Mouse (Mus musculus) lung, embryonic 15.5 days (tissue): ENCODE measurements around the gene Mthfd1. TPM values are rescaled to one million over a fixed set of nuclear protein-coding genes. Genes with fewer than 3 reads are reported as not detected.

Source experiments
- ATAC-seq: fragments of 200-750 bp; cut with Nextera tagmentation; 2 replicates; pipeline ENCODE4 v1.8.0; 2017; ENCODE audit warnings: moderate number of reproducible peaks, borderline replicate concordance; ENCODE audit not compliant: low FRiP score, low TSS enrichment; ENCODE audit errors: extremely low read depth
- H3K27ac ChIP-seq: fragments of 300-500 bp; sonication (generic); 2 replicates; pipeline ENCODE4 v1.5.1; 2015; ENCODE audit warnings: moderate library complexity, mild to moderate bottlenecking, inconsistent platforms
- H3K27me3 ChIP-seq: fragments of 300-500 bp; sonication (generic); 2 replicates; pipeline ENCODE4 v1.6.1; 2015; ENCODE audit warnings: inconsistent platforms
- H3K36me3 ChIP-seq: fragments of 300-500 bp; sonication (generic); 2 replicates; pipeline ENCODE4 v1.6.1; 2015; ENCODE audit warnings: inconsistent platforms
- H3K4me1 ChIP-seq: fragments of 300-500 bp; sonication (generic); 2 replicates; pipeline ENCODE4 v1.6.1; 2015; ENCODE audit warnings: inconsistent platforms
- H3K4me2 ChIP-seq: fragments of 300-500 bp; sonication (generic); 2 replicates; pipeline ENCODE4 v1.6.1; 2015; ENCODE audit warnings: inconsistent platforms, mild to moderate bottlenecking, moderate library complexity
- H3K4me3 ChIP-seq: fragments of 300-500 bp; sonication (generic); 2 replicates; pipeline ENCODE4 v1.5.1; 2015; ENCODE audit warnings: mild to moderate bottlenecking, inconsistent platforms
- H3K9ac ChIP-seq: fragments of 300-500 bp; sonication (generic); 2 replicates; pipeline ENCODE4 v1.6.1; 2015; ENCODE audit warnings: inconsistent platforms
- H3K9me3 ChIP-seq: fragments of 300-500 bp; sonication (generic); 2 replicates; pipeline ENCODE4 v1.6.1; 2016; ENCODE audit warnings: inconsistent platforms
- WGBS: fragments of 180-500 bp; shearing (Covaris S2); methylation state at CpG from one replicate; pipeline ENCODE4 v1.1.7; 2015; 5-methylcytosine and 5-hydroxymethylcytosine counted together
- polyA plus RNA-seq: library from polyadenylated mRNA; unstranded; fragments of >200 nt; fragmentation: Nextera tagmentation; extraction: Ambion mirVana; gene quantifications from 2 replicates; pipeline ENCODE4 v1.2.1, GENCODE M21; 2015

Gene Mthfd1
- polyA plus RNA-seq, 1 experiment from 2014 or later, result 99.8 TPM

DNA sequence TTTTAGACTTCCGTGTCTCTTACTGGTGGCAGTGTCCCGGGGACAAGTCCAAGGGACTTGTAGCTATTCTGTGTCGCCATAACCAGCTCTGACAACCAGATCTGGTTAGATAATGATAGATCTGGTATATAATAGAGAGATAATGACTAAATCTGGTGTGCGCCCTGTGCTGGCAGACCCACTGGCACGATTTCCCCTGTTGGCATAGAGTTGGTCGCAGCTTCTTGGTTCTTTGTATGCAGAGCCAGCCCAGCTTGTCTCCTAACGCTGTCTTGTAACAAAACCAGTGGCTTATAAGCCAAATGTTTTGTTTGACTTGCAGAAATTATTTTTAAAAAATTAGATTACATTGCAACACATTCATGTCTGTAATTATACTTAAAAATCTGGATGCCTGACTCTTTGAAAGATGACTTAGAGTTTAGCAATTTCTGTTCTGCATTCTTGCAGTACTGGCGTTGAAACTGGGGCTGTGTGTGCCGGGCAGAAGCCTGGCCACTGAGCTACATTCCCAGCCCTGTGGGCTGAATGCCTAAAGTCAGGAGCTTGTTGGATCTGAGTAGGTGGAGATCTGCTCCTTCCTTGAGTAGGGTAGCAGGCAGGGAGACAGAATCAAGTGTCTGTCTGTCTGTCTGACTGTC, 9.3 kb downstream of the Mthfd1 start:
- H3K27ac ChIP-seq, result no peak overlapping the region
- H3K36me3 ChIP-seq, result peaks cover 6% of the 10 kb centered on the region
- no peak overlapping the region for H3K4me3 ChIP-seq
- no peak overlapping the region for H3K4me2 ChIP-seq
- no peak overlapping the region for H3K9ac ChIP-seq
- WGBS, result 77% methylated on average over 9 of the region's 9 CpGs
- H3K27me3 ChIP-seq, result no peaks in the 10 kb centered on the region
- no peaks in the 10 kb centered on the region for H3K9me3 ChIP-seq
- no peak for ATAC-seq
- no peaks in the 10 kb centered on the region for H3K4me1 ChIP-seq

DNA sequence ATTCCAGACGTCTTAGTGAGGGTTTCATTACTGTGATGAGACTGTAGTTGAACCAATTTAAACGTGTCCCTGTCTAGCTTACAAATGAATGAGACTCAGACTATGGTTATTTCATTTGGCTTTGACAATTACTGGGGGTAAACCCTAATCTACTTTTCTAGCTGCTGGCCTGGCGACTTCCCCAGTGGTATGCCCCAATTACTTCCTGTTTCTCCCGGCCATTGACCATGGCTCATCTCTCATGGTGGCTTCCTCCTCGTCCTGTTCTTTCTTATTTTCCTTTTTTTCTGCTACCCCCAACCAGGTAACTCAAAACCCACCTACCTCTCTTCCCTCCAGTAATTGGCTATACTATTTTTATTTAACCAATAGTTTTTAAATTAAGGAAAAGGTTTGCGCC, 9.9 kb downstream of the Mthfd1 start:
- no peak overlapping the region for H3K27ac ChIP-seq
- no peak for ATAC-seq
- H3K4me3 ChIP-seq, result no peak overlapping the region
- peaks cover 6% of the 10 kb centered on the region for H3K36me3 ChIP-seq
- H3K4me1 ChIP-seq, result no peaks in the 10 kb centered on the region
- H3K27me3 ChIP-seq, result no peaks in the 10 kb centered on the region
- H3K9me3 ChIP-seq, result no peaks in the 10 kb centered on the region
- WGBS, result 67% methylated on average over 6 of the region's 6 CpGs
- no peak overlapping the region for H3K4me2 ChIP-seq
- no peak overlapping the region for H3K9ac ChIP-seq

DNA sequence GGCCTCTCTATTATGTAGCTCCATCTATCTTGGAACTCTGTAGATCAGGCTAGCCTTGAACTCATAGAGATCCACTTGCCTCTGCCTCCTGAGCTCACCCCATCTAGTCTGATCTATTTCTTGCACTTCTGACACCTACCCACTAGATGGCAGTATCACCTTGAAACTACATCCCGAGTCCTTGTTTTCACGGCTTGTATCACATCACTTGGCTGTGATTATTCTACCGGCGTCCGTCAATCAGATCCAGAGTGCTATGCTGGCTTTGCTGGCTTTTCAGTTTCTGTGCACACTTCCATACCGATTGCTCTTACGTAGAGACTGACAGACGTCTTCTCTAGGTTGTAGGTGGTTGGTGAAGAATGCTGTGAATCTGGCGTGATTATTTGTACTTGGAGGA, 11.8 kb downstream of the Mthfd1 start:
- Histone ChIP-seq H3K9ac (no peak overlapping the region), H3K4me2 (no peak overlapping the region), H3K27me3 (no peaks in the 10 kb centered on the region), H3K36me3 (peaks cover 10% of the 10 kb centered on the region), H3K27ac (no peak overlapping the region), H3K4me1 (no peaks in the 10 kb centered on the region), H3K4me3 (no peak overlapping the region), H3K9me3 (no peaks in the 10 kb centered on the region)
- 0 out of 2 replicates have a peak, but pooled peaks have one; percentile 46 for ATAC-seq
- WGBS, result 69% methylated on average over 9 of the region's 9 CpGs

DNA sequence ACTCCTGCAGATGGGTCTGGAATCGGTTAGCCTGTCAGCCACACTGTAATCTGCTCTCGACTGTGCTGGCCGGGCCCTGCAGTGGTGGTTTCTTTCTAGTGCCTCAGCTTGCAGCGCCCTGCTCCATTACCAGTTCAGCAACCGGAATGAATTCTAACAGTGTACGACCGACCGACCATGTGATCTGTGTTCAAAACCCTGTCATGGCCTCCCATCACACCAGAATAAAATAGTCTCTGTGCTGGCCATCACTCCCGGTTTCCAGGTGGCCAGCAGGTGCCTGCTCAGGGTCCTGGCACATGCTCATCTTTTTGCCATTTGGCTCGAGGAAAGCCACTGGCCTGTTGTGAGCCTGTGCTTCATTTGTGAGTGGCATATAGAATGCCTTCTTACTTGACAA, 13.6 kb downstream of the Mthfd1 start:
- H3K9me3 ChIP-seq, result no peaks in the 10 kb centered on the region
- no peaks in the 10 kb centered on the region for H3K27me3 ChIP-seq
- H3K27ac ChIP-seq, result no peak overlapping the region
- no peak overlapping the region for H3K9ac ChIP-seq
- H3K4me2 ChIP-seq, result no peak overlapping the region
- no peaks in the 10 kb centered on the region for H3K4me1 ChIP-seq
- H3K4me3 ChIP-seq, result no peak overlapping the region
- no peak for ATAC-seq
- peaks cover 12% of the 10 kb centered on the region for H3K36me3 ChIP-seq
- 81% methylated on average over 10 of the region's 10 CpGs for WGBS

DNA sequence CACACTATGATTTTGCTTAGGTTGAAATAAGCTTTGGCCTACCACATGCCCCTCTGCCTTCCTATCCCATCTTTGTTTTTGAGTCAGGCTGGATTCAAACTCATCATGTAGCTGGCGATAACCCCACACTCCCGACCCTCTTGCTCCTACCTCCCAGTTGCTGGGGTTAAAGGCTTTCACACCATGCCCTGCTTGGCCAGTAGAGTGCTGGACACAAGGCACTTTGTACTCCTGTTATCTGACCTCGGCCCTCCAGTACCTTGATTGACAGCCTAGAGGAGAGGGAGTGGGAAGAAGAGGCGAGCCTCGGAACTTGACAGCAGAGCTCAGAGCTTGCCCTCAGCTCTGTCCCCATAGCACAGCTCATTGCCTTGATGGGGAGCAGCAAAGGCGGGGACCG, 14.1 kb downstream of the Mthfd1 start:
- Histone ChIP-seq H3K9me3 (no peaks in the 10 kb centered on the region), H3K4me1 (no peaks in the 10 kb centered on the region), H3K36me3 (peaks cover 14% of the 10 kb centered on the region), H3K9ac (no peak overlapping the region), H3K27ac (no peak overlapping the region), H3K4me3 (no peak overlapping the region), H3K27me3 (no peaks in the 10 kb centered on the region), H3K4me2 (no peak overlapping the region)
- WGBS, result 64% methylated on average over 7 of the region's 7 CpGs
- ATAC-seq, result no peak

DNA sequence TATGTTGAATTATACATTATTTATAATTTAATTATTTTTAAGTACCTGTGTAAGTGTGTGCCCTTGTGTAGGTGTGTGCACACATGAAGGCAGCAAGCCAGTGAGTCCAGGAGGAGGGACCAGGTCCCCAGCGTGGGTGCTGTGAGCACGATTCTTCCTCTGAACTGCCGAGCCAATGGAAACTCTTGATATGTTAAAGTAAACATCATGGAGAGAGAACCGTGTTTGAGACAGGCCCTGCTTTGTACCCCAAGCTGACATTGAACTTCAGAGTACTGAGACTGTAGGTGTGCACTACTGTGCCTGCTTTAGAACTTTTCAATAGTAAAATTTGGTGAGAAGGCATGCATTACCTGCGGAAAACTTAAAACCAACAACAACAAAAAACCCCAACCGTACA, 16.4 kb downstream of the Mthfd1 start:
- Histone ChIP-seq H3K9ac (no peak overlapping the region), H3K27ac (no peak overlapping the region), H3K27me3 (no peaks in the 10 kb centered on the region), H3K4me1 (no peaks in the 10 kb centered on the region), H3K9me3 (no peaks in the 10 kb centered on the region), H3K4me3 (no peak overlapping the region), H3K36me3 (peaks cover 10% of the 10 kb centered on the region; the same call in 1 of the 2 replicates), H3K4me2 (no peak overlapping the region)
- WGBS, result 52% methylated on average over 6 of the region's 6 CpGs
- 0 out of 2 replicates have a peak, but pooled peaks have one; percentile 23 for ATAC-seq

DNA sequence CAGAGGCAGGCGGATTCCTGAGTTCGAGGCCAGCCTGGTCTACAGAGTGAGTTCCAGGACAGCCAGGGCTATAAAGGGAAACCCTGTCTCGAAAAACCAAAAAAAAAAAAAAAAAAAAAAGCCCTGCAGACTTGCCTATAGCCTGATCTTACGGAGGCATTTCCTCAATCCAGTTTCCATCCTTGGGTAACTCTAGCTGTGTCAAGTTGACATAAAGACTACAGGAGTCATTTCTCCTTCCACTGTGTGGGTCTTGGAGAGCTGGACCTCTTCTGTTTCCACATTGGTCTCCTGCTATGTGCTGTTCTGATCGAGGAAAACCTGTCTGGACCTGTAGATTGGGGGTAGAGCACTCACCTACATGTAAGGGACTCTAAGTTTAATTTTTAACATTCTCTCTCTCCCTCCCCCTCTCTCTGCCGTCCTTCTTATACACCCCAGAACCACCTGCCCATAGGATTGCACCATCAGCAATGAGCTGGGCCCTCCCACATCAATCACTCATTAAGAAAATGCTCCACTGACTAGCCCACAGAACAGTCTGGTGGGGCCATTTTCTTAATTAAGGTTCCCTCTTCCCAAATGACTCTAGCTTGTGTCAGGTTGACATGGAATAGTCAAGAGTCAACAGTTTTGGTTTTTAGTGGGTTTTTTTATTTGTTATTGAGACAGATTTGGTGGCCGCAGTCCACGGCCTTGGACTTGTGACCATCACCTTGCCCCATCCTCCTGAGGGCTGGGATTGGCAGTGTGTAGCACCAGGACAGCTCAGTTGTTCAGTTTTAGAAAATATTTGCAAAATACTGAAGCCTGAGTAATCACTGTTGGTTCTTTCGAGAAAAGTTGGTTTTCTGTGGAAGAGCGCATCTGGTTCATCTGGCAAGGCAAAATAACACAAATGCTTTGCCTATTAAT, 17.8 kb downstream of the Mthfd1 start:
- H3K4me3 ChIP-seq, result no peak overlapping the region
- H3K4me2 ChIP-seq, result no peak overlapping the region
- no peak for ATAC-seq
- H3K9ac ChIP-seq, result no peak overlapping the region
- H3K9me3 ChIP-seq, result no peaks in the 10 kb centered on the region
- H3K27ac ChIP-seq, result no peak overlapping the region
- H3K27me3 ChIP-seq, result no peaks in the 10 kb centered on the region
- 85% methylated on average over 10 of the region's 10 CpGs for WGBS
- H3K4me1 ChIP-seq, result no peaks in the 10 kb centered on the region
- H3K36me3 ChIP-seq, result peaks cover 10% of the 10 kb centered on the region; the same call in 1 of the 2 replicates

DNA sequence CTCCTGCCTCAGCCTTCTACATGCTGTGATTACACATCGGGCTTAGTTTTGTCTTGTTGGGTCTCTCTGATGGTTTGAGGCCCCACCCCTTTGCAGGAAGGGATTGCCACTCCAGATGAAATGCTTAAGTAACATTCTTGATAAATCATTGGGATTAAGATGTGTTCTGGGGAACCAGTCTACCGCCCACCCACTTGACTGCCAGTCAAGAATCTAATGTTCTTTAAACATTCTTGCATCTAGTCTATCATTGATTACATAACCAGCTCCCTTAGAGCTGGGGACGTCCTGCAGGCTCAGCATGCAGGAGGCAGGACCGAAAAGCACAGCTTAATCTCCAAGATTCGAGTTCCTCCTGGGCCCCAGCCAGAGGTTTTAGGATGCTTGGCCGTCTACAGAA, 23.1 kb downstream of the Mthfd1 start:
- Histone ChIP-seq H3K27ac (no peak overlapping the region), H3K36me3 (peaks cover 26% of the 10 kb centered on the region), H3K27me3 (no peaks in the 10 kb centered on the region), H3K4me1 (no peaks in the 10 kb centered on the region), H3K9me3 (no peaks in the 10 kb centered on the region), H3K4me3 (no peak overlapping the region), H3K4me2 (no peak overlapping the region), H3K9ac (no peak overlapping the region)
- 49% methylated on average over 6 of the region's 6 CpGs for WGBS
- ATAC-seq, result no peak

DNA sequence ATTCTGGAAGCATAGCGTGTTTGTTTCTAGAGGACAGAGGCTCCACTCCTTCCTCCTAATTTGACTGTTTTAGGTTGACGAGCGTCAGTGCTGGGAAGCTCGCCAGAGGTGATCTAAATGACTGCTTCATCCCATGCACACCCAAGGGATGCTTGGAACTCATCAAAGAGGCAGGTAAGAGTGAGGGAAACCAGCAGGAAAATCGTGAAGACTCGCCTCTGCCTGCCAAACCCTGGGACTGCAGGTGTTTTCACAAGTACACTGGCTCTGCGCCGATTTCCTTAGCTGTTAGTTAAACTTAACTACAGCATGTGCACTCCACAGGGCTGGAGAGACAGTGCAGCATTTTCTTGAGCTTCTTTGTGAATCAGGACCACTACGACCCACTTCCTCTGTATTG, 25.5 kb downstream of the Mthfd1 start:
- WGBS, result 83% methylated on average over 9 of the region's 9 CpGs
- no peak overlapping the region for H3K27ac ChIP-seq
- H3K27me3 ChIP-seq, result no peaks in the 10 kb centered on the region
- H3K4me3 ChIP-seq, result no peak overlapping the region
- no peak for ATAC-seq
- no peak overlapping the region for H3K4me2 ChIP-seq
- no peaks in the 10 kb centered on the region for H3K9me3 ChIP-seq
- H3K36me3 ChIP-seq, result peaks cover 42% of the 10 kb centered on the region
- no peak overlapping the region for H3K9ac ChIP-seq
- no peaks in the 10 kb centered on the region for H3K4me1 ChIP-seq

DNA sequence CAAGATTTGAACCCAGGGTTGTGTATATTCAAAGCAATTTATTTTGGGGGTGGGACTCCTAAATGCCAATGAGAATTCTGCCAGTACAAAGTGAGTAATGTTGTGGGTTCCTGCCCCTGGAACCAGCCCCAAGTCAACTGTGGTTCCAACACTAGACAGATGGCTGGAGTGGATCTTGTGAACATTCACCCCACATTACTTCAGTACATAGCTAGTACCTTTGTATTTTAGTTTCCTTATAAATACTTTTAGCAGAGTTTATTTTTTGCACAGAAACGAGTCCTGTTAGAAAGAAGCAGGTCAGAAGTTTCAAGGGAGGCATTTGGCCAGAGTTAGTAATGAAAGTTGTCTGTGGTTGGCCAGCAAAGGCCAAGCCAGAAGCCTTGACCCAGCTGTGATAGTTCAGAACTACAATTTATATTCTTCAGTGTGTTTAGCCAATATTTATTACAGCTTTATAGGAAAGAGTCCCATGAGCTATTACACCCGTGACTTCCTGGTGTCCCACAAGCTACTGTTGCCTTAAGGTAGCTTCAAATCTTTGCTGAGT, 26.1 kb downstream of the Mthfd1 start:
- Histone ChIP-seq H3K9ac (no peak overlapping the region), H3K4me3 (no peak overlapping the region), H3K4me1 (no peaks in the 10 kb centered on the region), H3K4me2 (no peak overlapping the region), H3K9me3 (no peaks in the 10 kb centered on the region), H3K27me3 (no peaks in the 10 kb centered on the region), H3K27ac (no peak overlapping the region), H3K36me3 (peaks cover 44% of the 10 kb centered on the region)
- no peak for ATAC-seq
- WGBS, result 84% methylated on average over 2 of the region's 2 CpGs

DNA sequence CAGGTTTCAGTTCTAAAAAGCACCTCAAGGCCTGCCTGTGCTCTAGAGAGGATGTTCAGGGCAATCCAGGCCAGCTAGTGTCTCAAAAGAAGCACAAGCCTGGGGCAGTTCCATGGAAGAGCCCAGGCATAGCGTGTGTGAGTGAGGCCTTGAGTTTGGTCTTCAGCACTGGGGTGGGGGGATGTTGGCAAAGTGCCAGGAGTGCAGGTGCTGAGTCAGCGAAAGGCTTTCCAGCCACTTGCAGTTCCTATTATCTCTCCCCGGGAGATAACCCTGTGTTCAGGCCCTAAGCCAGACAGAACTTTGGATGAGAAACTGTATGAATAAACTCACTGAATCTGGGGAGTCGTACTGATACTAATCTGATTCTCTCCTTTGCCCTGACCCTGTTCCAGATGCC, 27.0 kb downstream of the Mthfd1 start:
- Histone ChIP-seq H3K9ac (no peak overlapping the region), H3K36me3 (peaks cover 44% of the 10 kb centered on the region)
- WGBS, result 39% methylated on average over 4 of the region's 4 CpGs

More for the DNA sequence above, 27.0 kb downstream of the Mthfd1 start:
- no peak overlapping the region for H3K4me3 ChIP-seq
- no peaks in the 10 kb centered on the region for H3K9me3 ChIP-seq
- no peaks in the 10 kb centered on the region for H3K4me1 ChIP-seq
- H3K27me3 ChIP-seq, result no peaks in the 10 kb centered on the region
- H3K4me2 ChIP-seq, result no peak overlapping the region
- ATAC-seq, result no peak
- H3K27ac ChIP-seq, result no peak overlapping the region
